Mouse (Mus musculus) spleen, postnatal 4 days (tissue): ENCODE measurements around the gene Prr19.

Experiments
- DNase-seq, 2 experiments: peaks; one replicate each; pipeline ENCODE4 v3.0.0; 2022; ENCODE audit warnings: low spot score in 2 of 2

Gene Prr19

GRCm38 (mm10) chr7:25275555-25276298 is 25.5 kb upstream of the Prr19 start:
- DNase-seq, result peak in 1 of 2 experiments; percentile 58

GRCm38 (mm10) chr7:25277405-25277804 is 23.8 kb upstream of the Prr19 start:
- peak in 1 of 2 experiments; percentile 59 for DNase-seq

GRCm38 (mm10) chr7:25277998-25278340 is 23.2 kb upstream of the Prr19 start:
- no peak for DNase-seq

GRCm38 (mm10) chr7:25278341-25279075 is 22.7 kb upstream of the Prr19 start:
- peak; percentile 86 to 89 for DNase-seq

DNA sequence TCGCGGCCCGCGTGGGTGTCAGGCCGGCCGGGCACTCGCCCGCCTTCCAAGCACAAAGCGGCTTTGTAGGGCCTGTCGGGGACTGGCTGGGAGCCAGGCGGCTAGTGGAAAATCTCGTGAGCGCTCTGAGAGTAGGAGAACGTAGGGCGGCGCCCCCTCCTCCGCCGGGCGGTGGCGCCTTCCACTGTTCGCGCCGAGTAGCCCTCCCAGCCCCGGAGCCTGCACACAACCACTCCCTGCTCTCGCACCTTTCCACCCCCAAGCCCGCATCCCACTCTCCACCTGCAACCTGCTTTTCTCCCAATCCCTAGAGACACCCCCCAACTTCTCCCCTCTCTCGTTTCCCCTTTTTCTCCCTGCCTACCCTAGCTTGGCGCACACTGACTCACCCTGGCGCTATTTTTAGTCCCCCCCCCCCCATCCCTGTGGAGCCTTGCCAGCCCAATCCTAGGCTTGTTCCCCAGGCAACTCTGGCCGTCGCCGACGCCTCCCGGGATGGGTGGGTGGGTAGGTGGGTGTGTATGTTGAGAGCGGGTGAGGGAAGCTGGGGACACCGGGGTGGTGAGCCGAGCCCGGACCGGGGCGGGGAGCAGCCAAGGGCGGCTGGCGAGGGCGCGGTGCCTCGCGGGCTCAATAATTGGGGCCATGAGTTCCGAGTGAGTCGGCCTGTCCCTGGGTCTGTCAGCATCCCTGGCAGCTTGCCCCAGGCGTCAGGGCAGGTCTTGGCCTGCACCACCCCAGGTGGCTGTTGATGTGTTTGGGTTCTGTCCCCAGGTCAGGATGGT is 21.9 kb upstream of the Prr19 start:
- peak; percentile 82 to 90 for DNase-seq

DNA sequence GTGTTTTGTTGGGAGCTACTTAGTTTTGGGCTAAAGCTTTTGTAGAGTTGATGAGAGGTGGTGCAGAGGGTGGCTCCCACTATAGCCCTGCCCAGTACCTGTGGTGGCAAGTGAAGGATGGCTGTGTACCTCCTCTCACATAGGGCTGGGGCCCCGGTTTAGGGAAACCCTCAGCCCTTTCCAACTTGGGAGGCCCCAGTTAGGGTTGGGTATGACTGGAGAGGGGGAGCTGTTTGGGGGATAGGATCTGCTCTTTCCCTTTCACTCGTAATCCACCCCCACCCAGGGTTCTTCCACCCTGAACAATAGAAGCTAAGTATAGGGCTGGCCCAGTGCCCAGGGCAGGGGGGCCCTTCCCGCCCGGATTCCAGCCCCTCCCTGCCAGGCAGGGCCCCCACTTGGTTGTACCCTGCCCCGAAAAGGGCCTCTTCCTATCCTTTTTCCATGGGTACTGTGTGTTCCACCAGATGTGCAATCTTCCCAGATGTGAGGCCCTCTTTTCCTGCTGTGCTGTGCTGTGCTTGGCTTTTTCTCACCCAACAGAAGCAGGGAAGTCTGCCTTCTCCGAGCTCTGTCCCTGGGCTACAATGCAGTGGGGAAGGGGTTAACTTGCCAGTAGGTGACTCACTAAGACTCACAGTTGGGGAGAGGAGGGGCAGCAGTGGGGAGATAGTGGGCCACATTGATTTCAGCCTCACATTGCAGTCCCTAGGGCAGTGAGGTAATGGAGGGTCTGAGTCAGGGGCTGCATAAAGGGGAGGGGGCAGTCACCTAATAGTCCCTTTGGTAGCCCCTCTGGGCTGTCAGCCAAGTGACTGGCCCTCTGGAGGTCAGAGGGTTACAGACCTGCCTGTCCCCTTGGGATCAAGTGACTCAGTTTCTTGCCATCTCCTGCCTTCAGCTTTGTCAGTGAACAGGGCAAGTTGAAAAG is 21.1 kb upstream of the Prr19 start:
- DNase-seq, result peak; percentile 23 to 73

DNA sequence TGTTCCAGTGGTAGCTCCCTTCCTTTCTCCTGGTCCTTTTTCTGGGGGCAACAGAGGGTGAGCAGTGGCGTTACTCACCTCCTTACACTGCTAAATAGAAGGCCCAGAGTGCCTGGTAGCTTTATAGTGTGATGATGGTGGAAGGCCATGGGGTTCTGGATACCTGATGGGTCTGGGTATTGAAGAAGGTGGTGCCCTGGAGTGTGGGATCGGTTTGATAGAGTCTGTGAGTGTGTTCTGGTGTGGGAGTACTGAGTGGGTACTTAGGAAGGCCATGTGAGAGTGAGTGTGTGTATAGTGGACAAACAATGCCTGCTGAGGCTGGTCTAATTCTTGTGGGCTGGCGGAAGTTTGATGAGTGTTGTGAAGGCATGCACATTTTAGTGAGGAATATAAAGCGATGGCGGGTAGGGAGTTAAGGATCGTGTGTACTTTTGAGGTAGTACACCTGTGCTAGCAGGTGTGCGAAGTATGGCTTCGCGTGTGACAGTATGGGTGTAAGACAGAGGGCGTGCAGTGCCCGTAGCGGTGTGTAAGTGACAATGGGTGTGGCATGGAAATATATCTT is 20.0 kb upstream of the Prr19 start:
- peak; percentile 17 to 66 for DNase-seq

DNA sequence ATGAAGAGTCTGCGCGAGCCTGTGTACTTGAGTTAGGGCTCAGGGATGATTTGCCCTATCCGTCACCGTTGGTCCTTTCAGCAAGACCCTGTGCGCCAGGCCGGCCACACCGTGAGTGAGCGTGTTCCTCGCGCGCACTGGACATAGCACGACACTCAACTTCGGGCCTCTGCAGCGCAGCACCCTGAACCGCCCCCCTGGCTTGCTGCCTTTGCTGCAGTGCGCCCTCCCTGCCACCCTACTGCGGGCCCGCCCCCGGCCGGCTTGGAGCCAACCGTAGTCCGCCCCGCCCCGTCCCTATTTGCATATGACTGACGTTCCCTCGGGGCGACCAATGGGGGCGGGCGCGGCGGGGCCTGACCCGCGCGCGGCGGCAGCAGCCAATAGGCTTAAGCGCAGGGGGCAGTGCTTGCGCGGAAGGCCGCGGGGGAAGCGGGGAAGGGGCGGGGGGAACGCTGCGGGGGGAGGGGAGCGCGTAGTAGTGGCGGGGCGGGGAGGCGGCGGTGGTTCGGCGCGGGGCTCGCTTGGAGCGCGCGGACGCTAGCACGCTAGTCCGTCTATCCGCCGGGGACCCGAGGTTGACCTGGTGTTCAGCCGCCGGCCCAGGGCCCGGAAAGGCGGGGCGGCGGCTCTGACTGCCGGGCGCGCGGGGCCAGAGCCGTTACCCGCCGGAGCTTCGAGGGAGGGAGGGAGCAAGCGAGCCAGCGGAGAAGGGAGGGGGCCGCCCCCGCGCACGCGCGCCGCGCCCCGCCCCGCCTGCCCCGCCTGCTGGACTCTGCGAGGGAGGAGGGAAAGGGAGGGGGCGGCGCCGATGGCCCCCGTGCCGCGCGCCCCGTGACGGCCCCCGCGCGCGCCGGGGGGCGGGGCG is 19.2 kb upstream of the Prr19 start:
- peak; percentile 99 for DNase-seq

GRCm38 (mm10) chr7:25282731-25283211 is 18.4 kb upstream of the Prr19 start:
- peak; percentile 59 to 81 for DNase-seq

- peak; percentile 35 to 71 for DNase-seq
Measured at GRCm38 (mm10) chr7:25283637-25284036, 17.6 kb upstream of the Prr19 start.

DNA sequence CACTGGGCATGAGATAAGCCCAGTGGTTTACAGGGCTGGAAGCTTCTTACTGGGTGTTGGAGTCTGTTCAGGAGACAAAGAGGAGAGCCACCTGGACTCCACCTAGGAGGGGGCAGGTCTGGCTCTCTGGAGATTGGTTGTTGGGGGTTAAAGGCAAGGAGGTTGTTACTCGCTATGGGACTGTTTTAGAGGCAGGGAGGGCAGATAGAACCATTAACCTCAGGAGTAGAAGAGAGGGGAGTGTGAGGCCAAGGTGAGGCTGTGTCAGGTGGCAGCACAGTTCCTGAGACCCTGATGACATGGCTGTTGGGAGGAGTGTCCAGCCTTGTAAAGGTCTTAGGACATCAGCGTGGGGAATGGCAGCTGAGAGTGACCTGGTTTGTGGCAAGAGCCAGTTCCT is 17.0 kb upstream of the Prr19 start:
- peak in 1 of 2 experiments; percentile 14 for DNase-seq

DNA sequence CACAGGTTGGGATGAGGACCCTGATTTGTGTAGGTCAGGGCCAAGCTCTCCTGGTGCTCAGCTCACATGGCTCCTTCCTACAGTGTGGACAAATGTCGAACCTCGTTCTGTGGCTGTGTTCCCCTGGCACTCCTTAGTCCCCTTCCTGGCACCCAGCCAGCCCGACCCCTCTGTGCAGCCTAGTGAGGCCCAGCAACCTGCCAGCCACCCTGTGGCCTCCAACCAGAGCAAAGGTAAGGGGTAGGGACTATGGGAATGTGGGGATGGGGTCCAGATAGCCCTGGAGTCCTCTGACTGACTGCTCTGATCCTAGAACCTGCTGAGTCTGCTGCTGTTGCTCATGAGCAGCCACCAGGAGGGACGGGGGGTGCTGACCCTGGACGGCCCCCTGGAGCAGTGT is 16.4 kb upstream of the Prr19 start:
- DNase-seq, result peak; percentile 16 to 69

DNA sequence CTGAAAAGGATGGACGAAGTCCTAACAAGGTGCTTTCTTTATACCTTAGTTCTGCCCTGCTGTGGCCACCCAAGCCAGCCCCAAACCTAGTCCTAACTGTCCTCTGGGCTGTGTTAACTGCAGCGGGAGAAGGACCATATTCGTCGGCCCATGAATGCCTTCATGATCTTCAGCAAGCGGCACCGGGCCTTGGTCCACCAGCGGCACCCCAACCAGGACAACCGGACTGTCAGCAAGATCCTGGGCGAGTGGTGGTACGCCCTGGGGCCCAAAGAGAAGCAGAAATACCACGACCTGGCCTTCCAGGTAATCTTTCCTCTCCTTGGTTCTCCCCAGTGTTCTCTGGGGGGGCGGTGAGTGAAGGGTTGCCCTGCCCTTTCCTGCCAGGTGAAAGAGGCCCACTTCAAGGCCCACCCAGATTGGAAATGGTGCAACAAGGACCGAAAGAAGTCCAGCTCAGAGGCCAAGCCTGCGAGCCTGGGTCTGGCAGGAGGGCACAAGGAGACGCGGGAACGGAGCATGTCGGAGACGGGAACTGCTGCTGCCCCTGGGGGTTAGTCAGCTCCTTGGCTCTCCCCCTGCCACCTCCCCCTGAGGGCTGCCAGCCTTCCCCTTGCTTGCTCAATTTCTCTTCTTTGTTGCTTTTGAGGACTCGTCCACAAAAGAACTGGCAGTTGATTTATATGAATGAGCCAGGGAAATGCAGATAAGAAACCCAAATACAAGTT is 15.5 kb upstream of the Prr19 start:
- peak; percentile 12 to 63 for DNase-seq

GRCm38 (mm10) chr7:25286989-25287388 is 14.2 kb upstream of the Prr19 start:
- peak in 1 of 2 experiments; percentile 59 for DNase-seq

GRCm38 (mm10) chr7:25288011-25288410 is 13.2 kb upstream of the Prr19 start:
- peak in 1 of 2 experiments; percentile 58 for DNase-seq

GRCm38 (mm10) chr7:25288721-25289120 is 12.5 kb upstream of the Prr19 start:
- DNase-seq, result no peak

GRCm38 (mm10) chr7:25289925-25290324 is 11.3 kb upstream of the Prr19 start:
- DNase-seq, result peak in 1 of 2 experiments; percentile 55

DNA sequence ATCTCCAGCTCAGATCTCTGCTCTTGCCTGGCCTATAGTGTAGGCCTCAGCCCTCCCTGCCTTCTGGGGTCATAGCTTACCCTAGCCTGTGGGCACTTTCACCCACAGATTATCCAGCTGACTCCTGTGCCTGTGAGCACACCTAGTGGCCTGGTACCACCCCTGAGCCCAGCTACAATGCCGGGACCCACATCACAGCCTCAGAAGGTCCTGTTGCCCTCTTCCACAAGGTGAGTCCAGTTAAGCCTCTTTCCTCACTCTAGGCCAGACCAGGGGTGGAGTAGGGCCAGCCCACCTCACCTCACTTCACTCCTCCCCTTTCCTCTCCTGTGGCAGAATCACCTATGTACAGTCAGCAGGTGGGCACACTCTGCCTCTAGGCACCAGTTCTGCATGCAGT is 10.7 kb upstream of the Prr19 start:
- peak in 1 of 2 experiments; percentile 53 for DNase-seq

- DNase-seq, result peak; percentile 60 to 75
Measured at GRCm38 (mm10) chr7:25290911-25291310, 10.3 kb upstream of the Prr19 start.
